Mouse (Mus musculus) small intestine, adult 2 months (tissue): Measurements from ENCODE around the gene Gm28038.

Experiments
- CTCF ChIP-seq: fragments of 200-500 bp; IDR thresholded peaks from 2 replicates; pipeline ENCODE4 v1.5.1; 2012; ENCODE audit warnings: low read depth, mild to moderate bottlenecking, control low read depth, inconsistent platforms, low read length, moderate library complexity, mixed read lengths; ENCODE audit not compliant: insufficient replicate concordance, insufficient read length; ENCODE audit errors: extremely low read depth
- POLR2A ChIP-seq: fragments of 200-500 bp; IDR thresholded peaks from 2 replicates; pipeline ENCODE4 v1.6.1; 2012; ENCODE audit warnings: low read depth, mild to moderate bottlenecking, control low read depth, inconsistent platforms, low read length, moderate library complexity

DNA sequence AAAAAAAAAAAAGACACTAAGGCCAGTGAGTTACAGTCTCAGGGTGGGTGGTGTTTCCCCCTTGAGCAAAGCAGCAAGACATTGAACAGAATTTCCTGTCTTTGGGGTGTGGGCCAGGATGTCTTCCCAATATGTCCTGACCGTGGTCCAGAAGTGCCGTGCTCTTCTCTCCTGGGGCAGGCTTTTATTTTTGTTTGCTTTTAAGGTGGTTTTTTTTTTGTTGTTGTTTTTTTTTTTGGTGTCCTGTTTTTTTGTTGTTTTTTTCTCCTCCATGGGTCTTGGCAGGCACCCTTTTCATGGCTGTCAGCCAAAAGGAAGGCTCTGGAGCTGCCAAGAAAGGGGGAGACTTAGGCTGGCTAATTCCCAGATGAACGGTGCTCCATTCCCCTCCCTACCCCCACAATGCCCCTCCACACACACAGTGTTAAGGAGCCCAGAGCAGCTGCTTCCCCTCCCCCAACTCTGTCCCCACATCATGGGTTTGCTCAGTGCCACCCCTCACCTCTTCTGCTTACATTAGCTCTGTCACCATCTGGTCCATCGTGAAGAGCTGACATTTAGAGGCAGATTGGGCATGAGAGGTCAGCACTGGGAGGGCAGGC lies 17.9 kb upstream of the Gm28038 start:
- TF ChIP-seq CTCF, result no peak
- TF ChIP-seq POLR2A, result no peak
